Mouse (Mus musculus): Measurements from ENCODE around the gene Atp9a.

DNA sequence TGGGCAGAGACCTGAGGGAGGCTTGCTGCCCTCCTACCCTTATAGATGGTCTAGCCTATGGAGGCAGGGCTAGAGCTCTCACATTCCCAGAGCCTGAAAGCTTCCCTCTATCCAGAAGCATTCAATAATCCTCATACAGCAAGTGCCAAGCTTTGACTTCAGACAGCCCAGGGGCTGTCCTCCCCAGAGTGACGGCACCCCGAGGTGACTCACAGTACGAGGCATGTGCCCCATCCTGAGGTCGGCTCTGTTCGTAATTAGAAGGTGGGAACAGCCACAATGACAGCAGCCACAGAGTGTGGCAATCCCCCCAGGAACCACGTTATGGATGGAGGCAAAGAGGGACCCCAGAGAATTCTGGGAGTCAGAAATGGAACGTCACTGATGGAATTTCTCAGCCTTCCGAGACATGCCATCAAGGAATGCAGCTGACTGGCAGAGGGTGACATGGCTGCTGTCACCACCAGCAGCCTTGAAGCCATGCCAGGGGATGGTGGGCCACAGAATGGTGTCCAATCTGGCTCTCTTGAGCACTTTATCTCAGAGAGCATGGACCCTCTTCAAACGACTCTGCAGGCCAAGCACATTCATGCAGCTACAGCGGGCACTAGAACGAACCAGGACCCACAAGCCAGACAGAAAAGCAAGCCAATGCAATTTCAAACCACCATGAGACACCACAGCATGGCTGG lies 121.0 kb downstream of the Atp9a start:
- no peak for TF ChIP-seq CTCF (IDR thresholded peaks at IDR 0.05; ENCODE audit: extremely low read depth, insufficient read depth, insufficient read length, insufficient replicate concordance)
- TF ChIP-seq POLR2A (IDR thresholded peaks at IDR 0.05; ENCODE audit: low read depth, low read length): no peak
